Mouse (Mus musculus) left cerebral cortex, adult 18-20 months (tissue): ENCODE data around the gene Duox2. TPM values are rescaled to one million over a fixed set of nuclear protein-coding genes. Genes with fewer than 3 reads are reported as not detected.
A peak's percentile ranks its signal among the peaks of the same experiment; 100 is the strongest.

Source experiments
- DNase-seq, 2 experiments: peaks; one replicate each; pipeline ENCODE4 v3.0.0; 2021 to 2022; ENCODE audit warnings: low spot score in 2 of 2, mixed read lengths in 1 of 2
- total RNA-seq, 2 experiments: library from RNA; stranded (reverse); gene quantifications; 2 replicates each; pipeline ENCODE4 v1.2.3; 2021

The Duox2 gene
- total RNA-seq, 2 experiments from 2014 or later, result not detected

DNA sequence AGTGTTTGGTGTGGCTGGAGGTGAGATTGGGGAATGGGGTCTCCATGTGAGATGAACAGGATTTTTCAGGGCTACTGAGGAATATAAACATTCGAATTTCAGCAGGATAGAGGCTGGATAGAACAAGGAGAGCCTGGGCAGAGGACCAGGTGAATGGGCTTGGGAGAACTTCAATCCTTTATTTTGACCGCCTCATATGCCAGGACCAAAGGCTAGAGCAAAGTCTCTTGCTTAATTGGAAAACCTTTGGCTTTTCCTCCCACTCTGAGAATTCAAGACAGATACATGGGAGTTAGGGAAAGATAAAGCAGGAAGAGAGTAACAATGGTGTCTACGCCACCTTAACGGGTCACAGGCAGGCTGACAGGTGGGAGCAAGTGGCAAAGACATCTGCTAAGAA is 57.0 kb downstream of the Duox2 start:
- no peak for DNase-seq

DNA sequence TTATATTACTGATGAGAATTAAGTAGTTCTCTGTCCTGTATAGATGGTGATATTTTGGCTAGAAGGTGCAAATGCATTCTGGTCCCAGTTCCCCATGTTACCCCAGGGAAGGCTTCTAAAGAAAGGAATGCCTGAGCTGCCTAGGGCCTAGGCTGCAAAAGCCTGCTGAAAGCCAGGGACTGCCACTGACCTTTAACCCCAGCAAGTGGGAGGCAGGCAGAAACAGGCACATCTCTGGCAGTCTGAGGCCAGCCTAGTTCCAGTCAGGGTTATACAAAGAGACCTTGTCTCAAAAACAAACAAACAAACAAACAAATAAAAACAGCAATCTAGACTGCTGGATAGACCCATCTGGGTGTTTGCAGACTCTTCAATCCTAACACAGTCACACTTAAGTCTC is 57.5 kb downstream of the Duox2 start:
- DNase-seq, result no peak

DNA sequence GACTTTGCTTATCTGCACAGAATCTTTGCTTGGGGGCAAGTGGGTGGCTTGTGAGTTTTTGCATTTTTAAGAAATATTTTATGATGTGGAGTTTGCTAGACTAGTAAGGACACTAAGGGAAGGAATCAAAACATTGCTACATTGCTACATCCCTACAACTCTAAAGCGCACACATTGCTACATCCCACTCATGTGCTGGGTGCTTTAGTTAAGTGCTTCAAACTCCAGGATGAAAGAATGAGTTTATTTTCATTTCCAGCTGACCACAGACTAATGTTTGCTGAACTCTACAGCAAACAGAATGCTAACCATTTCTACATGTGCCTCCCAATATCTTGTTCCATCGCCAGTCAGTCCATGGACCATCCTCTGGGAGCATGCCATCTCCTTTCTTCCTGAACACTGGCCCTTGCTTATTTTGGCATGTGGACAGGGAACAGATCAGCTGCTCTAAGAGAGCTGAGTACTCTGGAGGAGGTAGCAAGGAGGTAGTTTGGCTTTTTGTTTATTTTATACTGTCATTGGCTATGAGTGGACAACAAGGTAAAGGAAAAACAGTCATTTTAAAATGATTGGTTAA is 60.3 kb downstream of the Duox2 start:
- DNase-seq, result no peak

DNA sequence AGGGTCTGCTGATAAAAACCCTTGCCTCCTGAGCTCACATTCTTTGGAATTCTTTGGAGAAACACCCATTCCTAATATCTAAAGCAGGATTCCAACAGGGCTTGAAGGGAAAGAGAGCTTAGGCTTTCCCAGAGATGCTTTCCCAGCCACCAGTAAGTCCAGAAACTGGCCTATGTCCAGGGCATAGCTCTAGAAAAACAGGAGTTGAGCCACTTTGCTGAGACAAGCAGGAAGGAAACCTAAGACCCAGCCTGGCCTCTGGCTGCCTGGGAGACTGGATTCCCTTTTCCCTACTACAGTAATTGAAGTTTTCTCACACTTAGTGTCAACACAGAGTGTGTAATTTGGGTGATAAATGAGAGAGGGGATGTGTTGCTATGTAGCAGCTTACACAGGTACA is 61.9 kb downstream of the Duox2 start:
- no peak for DNase-seq

DNA sequence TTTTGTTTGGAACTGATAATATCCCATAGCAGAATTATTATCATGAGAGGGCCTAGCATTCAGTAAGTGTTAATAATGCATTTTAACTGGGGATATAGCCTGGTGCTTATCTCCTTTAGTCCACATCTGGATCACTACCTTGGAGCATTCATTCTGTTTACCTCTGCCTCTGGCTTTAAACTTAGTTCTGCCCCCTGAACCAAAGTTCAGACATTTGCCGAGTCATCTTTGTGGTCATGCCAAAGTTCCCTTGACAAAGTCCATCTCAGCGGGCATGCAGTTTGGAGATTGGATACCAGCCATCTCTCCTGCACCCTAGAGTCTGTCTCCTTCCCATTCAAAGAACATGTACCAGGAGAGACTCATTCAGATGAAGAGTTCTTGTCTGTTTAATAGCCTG is 62.8 kb downstream of the Duox2 start:
- no peak for DNase-seq

DNA sequence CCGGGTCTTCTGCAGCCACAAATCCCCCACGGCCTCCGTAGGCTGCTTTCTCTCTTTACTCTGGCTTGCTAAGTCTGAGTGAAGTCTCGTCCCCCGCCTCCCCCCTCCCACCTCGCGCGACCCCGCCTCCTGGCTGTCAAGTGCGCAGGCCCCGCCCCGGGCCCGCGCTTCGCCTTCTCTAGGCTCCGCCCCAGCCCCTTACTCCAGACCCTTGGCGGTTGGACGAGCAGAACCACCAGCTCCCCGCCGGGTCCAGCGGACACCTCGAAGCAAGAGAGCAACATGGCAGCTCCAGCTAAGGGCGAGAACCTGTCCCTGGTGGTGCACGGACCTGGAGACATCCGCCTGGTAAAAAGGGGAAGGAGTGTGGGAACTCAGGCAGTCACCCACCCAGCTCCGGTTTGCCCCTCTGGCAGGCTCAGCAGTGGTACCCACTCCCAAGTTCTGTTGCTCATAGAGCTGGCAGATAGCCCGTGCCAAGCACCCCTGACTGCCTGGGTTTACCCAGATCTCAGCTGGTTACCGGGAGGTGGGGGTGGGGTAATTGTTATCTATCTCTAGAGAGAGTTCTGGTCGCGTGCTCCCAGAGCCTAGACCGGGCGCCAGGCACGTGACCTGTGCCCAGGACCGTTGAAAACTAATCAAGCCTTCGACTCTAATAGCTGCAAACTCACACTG is 63.5 kb downstream of the Duox2 start, which contains the start of gene Sord:
Sord (plus strand) TSS at position 139 of the 678 bp plus-strand sequence.
- DNase-seq, result peak; percentile 64 to 74

DNA sequence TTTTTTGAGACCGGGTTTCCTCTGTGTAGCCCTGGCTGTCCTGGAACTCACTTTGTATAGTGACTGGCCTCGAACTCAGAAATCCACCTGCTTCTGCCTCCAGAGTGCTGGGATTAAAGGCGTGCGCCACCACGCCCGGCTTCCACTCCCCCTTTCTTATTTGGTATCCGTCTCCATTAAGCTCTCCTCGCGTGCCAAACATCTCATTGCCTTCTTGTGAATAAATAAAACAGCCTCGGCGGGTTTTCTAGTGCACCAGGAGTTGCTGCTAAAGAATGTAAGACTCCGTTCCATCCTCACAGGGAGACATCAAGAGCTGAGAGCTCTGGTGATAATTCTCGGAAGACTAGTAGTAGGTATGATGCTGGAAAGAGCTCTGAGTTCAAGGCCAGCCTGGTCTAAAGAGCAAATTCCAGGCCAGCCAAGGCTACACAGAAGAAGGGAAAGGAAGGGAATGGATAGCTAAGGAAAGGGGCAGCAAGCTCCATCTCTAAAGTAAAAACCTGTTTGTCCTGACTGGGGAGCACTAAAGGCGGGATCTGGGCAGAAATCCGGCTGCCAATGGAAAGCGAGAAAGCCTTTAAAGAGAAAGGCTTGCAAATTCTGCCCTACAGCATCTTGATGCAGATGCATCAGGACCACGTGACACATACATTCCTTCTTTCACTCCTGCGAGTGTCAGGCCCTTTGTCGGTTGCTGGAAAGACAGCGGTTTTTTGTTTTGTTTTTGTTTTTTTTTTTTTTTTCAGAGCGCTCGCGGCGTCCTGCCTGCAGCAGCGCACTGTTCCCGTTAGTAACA is 64.3 kb downstream of the Duox2 start:
- peak; percentile 20 to 29 for DNase-seq

DNA sequence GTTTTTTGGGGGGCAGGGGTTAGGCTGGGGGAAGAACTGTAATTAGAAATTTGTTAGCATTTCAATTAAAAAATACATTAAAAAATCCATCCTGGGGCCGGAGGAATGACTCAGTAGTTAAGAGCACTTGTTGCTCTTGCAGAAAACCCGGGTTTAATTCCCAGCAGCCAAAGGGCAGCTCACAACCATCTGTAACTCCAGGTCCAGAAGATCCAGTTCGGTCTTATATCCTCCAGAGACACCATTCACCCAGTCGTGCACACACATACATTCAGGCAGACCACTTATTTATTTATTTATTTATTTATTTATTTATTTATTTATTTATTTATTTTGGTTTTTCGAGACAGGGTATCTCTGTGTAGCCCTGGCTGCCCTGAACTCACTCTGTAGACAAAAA is 64.9 kb downstream of the Duox2 start:
- DNase-seq, result no peak

DNA sequence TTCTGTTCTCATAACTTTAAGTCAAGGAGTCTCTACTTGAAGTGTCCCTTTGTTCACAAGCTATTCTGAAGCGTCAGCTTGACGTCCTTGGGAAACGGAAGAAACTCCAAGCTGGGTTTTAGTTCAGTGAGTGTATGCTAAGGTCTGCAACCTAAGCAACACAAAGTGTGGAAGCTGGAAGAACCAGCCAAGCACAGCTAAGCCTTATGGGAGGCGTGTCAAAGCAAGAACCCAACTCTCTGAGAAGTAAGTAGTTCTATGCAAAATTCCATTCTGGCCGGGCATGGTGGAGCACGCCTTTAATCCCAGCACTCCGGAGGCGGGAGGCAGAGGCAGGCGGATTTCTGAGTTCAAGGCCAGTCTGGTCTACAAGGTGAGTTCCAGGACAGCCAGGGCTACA is 66.6 kb downstream of the Duox2 start:
- DNase-seq, result no peak

DNA sequence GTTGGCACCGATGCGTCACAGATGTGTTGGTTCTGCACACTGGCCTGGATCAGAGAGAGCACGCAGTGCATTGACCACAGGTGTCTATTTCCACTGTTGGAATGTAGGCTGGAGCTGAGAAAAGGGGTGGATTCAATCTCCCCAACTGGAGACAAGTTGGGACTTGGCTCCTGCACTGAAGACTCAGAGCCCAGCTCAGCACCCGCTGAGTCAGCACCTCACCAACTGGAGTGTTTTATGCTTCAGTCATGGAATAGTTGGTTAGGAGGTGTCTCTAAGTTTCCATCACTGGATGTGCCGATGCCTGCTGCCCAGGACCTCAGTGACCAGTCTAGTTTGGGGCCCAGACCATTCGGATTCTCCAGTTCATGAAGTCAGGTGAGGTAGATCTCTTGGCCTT is 67.9 kb downstream of the Duox2 start:
- DNase-seq, result no peak

Other genes starting within 250 kb of the Duox2 start
- gene Spg11, start 180.1 kb downstream of the Duox2 start, total RNA-seq, result 10 to 100 TPM; 15.9 to 16.1 TPM
- gene B2m, start 150.8 kb downstream of the Duox2 start, total RNA-seq, result 100 to 1,000 TPM; 121 to 139 TPM
- gene Trim69, start 137.7 kb downstream of the Duox2 start, total RNA-seq, result not detected
- under 1 TPM in 1 of 2 experiments, not detected in 1; 0.14 TPM for gene Patl2, start 112.3 kb downstream of the Duox2 start, total RNA-seq
- not detected for gene Terb2, start 112.2 kb downstream of the Duox2 start, total RNA-seq
- 10 to 100 TPM; 19.4 to 20.4 TPM for gene Sord, start 63.7 kb downstream of the Duox2 start, total RNA-seq
- gene Duoxa2, start 451 bp upstream of the Duox2 start, total RNA-seq, result not detected
- gene Duoxa1, start 15.3 kb upstream of the Duox2 start, total RNA-seq, result under 1 TPM in 1 of 2 experiments, not detected in 1; 0.23 TPM
- not detected for gene Duox1, start 17.2 kb upstream of the Duox2 start, total RNA-seq
- gene Shf, start 70.7 kb upstream of the Duox2 start, total RNA-seq, result 10 to 100 TPM; 70.5 to 76.1 TPM
- gene Slc28a2, start 128.0 kb upstream of the Duox2 start, total RNA-seq, result under 1 TPM; 0.26 to 0.30 TPM
- not detected for gene Gm14085, start 186.5 kb upstream of the Duox2 start, total RNA-seq